Mouse (Mus musculus): ENCODE results near the gene Tmub2. TPM values are rescaled to one million over a fixed set of nuclear protein-coding genes. Genes with fewer than 3 reads are reported as not detected.
A peak's percentile ranks its signal among the peaks of the same experiment; 100 is the strongest.

Gene Tmub2
- polyA plus RNA-seq, 1 experiment, result 48.3 TPM

- TF ChIP-seq GATA1 (IDR thresholded peaks at IDR 0.05; ENCODE audit: borderline replicate concordance, low read length), result no peak
- no peak for TF ChIP-seq FLI1 (IDR thresholded peaks at IDR 0.05; ENCODE audit: low read length)
- no peaks in the 10 kb centered on the region for H3K9me3 ChIP-seq
- peaks cover 37% of the 10 kb centered on the region for H3K4me1 ChIP-seq
- peak overlapping the region; percentile 92 for H3K4me3 ChIP-seq (replicated peaks)
- peaks cover 18% of the 10 kb centered on the region for H3K27me3 ChIP-seq (replicated peaks)
- H3K36me3 ChIP-seq (replicated peaks; ENCODE audit: low read length), result peaks cover 23% of the 10 kb centered on the region
These were observed 34.1 kb downstream of the Tmub2 start for GRCm38 (mm10) chr11:102318576-102319409.

DNA sequence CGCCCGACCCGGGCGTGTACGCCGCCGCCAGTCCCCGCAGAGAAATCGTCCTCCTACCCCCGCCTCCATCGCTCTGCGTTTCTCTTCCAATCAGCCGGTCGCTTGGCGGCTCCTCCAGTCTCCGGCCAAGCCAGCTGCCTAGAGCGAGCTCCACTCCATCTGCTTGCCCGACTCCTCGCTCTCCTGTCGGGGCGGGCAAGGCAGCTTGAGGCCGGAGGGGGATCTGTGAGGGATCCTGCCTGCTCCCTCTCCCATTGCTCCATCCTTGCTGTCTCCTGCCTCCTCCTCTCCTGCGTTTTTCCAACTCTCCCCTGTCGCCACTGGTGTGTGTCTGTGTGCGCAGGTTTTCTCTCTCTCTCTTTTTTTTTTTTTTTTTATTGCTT lies 34.7 kb downstream of the Tmub2 start, which contains the start of gene Ubtf:
Gene Ubtf (minus strand): TSS at position 333 of the 383 bp plus-strand sequence.
- peak within 1 kb of the TSS; percentile 92 for H3K4me3 ChIP-seq (replicated peaks)
- peaks cover 32% of the 10 kb centered on the region for H3K4me1 ChIP-seq
- H3K27me3 ChIP-seq (replicated peaks), result peaks cover 21% of the 10 kb centered on the region
- no peak for TF ChIP-seq FLI1 (IDR thresholded peaks at IDR 0.05; ENCODE audit: low read length)
- TF ChIP-seq GATA1 (IDR thresholded peaks at IDR 0.05; ENCODE audit: borderline replicate concordance, low read length), result no peak
- no peaks in the 10 kb centered on the region for H3K9me3 ChIP-seq
- peaks cover 17% of the 10 kb centered on the region for H3K36me3 ChIP-seq (replicated peaks; ENCODE audit: low read length)

- Histone ChIP-seq H3K4me3 (replicated peaks) (peak overlapping the region; percentile 92), H3K27me3 (replicated peaks) (peaks cover 22% of the 10 kb centered on the region), H3K4me1 (peaks cover 26% of the 10 kb centered on the region), H3K36me3 (replicated peaks; ENCODE audit: low read length) (peaks cover 10% of the 10 kb centered on the region), H3K9me3 (no peaks in the 10 kb centered on the region)
- TF ChIP-seq FLI1 (IDR thresholded peaks at IDR 0.05; ENCODE audit: low read length) (no peak), GATA1 (IDR thresholded peaks at IDR 0.05; ENCODE audit: borderline replicate concordance, low read length) (no peak)
These were observed 35.4 kb downstream of the Tmub2 start for GRCm38 (mm10) chr11:102319941-102320685.

GRCm38 (mm10) chr11:102320686-102321005 lies 35.9 kb downstream of the Tmub2 start:
- Histone ChIP-seq H3K27me3 (replicated peaks) (peaks cover 22% of the 10 kb centered on the region), H3K9me3 (no peaks in the 10 kb centered on the region), H3K4me1 (peaks cover 21% of the 10 kb centered on the region), H3K4me3 (replicated peaks) (peak overlapping the region; percentile 92), H3K36me3 (replicated peaks; ENCODE audit: low read length) (peaks cover 4% of the 10 kb centered on the region)
- no peak for TF ChIP-seq FLI1 (IDR thresholded peaks at IDR 0.05; ENCODE audit: low read length)

DNA sequence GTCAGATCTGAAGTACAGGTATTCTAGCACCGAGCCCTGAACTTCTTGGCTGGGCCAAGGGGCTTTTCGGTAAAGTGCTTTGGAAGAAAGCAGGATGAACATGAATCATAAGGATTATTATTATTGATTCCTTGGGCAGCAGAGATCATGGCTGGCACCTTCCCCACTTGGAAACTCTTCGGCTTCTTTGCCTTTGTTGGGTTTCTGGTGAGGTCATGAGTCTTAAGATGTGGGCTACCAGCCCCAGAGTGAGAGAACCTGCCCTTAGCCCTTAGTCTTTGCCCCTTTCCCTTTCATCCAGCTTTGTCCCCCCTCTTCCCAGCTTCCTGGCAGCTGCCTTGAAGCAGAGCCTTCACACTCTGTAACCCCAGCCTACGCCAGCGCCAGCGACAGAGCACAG lies 37.2 kb downstream of the Tmub2 start:
- H3K4me3 ChIP-seq (replicated peaks), result no peak overlapping the region
- no peaks in the 10 kb centered on the region for H3K36me3 ChIP-seq (replicated peaks; ENCODE audit: low read length)
- TF ChIP-seq GATA1 (IDR thresholded peaks at IDR 0.05; ENCODE audit: borderline replicate concordance, low read length), result no peak
- no peak for TF ChIP-seq FLI1 (IDR thresholded peaks at IDR 0.05; ENCODE audit: low read length)
- H3K27me3 ChIP-seq (replicated peaks), result peaks cover 29% of the 10 kb centered on the region
- H3K4me1 ChIP-seq, result peaks cover 12% of the 10 kb centered on the region
- no peaks in the 10 kb centered on the region for H3K9me3 ChIP-seq

- Histone ChIP-seq H3K9me3 (no peaks in the 10 kb centered on the region), H3K4me3 (replicated peaks) (no peak overlapping the region), H3K27me3 (replicated peaks) (peaks cover 39% of the 10 kb centered on the region), H3K4me1 (peaks cover 12% of the 10 kb centered on the region), H3K36me3 (replicated peaks; ENCODE audit: low read length) (no peaks in the 10 kb centered on the region)
- TF ChIP-seq GATA1 (IDR thresholded peaks at IDR 0.05; ENCODE audit: borderline replicate concordance, low read length) (no peak), FLI1 (IDR thresholded peaks at IDR 0.05; ENCODE audit: low read length) (no peak)
These were observed 38.8 kb downstream of the Tmub2 start for GRCm38 (mm10) chr11:102323516-102323915.

- TF ChIP-seq FLI1 (IDR thresholded peaks at IDR 0.05; ENCODE audit: low read length) (no peak), GATA1 (IDR thresholded peaks at IDR 0.05; ENCODE audit: borderline replicate concordance, low read length) (no peak)
- no peak overlapping the region for H3K4me3 ChIP-seq (replicated peaks)
- H3K4me1 ChIP-seq, result no peaks in the 10 kb centered on the region
- peaks cover 48% of the 10 kb centered on the region for H3K27me3 ChIP-seq (replicated peaks)
- no peaks in the 10 kb centered on the region for H3K36me3 ChIP-seq (replicated peaks; ENCODE audit: low read length)
- H3K9me3 ChIP-seq, result no peaks in the 10 kb centered on the region
These were observed 42.5 kb downstream of the Tmub2 start for GRCm38 (mm10) chr11:102327250-102327649.

GRCm38 (mm10) chr11:102327839-102328238 lies 43.1 kb downstream of the Tmub2 start:
- Histone ChIP-seq H3K4me3 (replicated peaks) (no peak overlapping the region), H3K36me3 (replicated peaks; ENCODE audit: low read length) (no peaks in the 10 kb centered on the region), H3K9me3 (peaks cover under 1% of the 10 kb centered on the region), H3K27me3 (replicated peaks) (peaks cover 46% of the 10 kb centered on the region), H3K4me1 (no peaks in the 10 kb centered on the region)
- TF ChIP-seq FLI1 (IDR thresholded peaks at IDR 0.05; ENCODE audit: low read length) (no peak), GATA1 (IDR thresholded peaks at IDR 0.05; ENCODE audit: borderline replicate concordance, low read length) (no peak)

DNA sequence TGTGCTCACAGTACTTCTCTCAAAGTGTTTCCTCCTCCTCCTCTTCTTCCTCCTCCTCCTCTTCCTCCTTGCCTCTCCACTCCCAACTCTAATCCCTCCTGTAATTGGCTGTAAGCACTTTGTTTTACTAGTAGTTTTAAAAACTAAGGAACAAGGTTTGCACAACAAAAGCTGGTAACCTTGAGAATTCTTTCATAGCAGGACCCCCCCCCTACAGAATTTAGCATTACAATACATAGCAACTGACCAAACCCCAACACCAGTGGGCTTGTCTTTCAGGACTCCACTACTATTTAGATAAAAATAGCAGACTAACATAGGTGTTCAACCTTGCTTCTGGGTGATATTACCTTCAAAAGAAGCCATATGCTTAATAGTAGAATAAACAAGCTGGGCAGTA lies 44.8 kb downstream of the Tmub2 start:
- Histone ChIP-seq H3K36me3 (replicated peaks; ENCODE audit: low read length) (no peaks in the 10 kb centered on the region), H3K9me3 (peaks cover 6% of the 10 kb centered on the region), H3K4me3 (replicated peaks) (no peak overlapping the region), H3K27me3 (replicated peaks) (peaks cover 34% of the 10 kb centered on the region), H3K4me1 (no peaks in the 10 kb centered on the region)
- TF ChIP-seq FLI1 (IDR thresholded peaks at IDR 0.05; ENCODE audit: low read length) (no peak), GATA1 (IDR thresholded peaks at IDR 0.05; ENCODE audit: borderline replicate concordance, low read length) (no peak)

GRCm38 (mm10) chr11:102330039-102330438 lies 45.3 kb downstream of the Tmub2 start:
- Histone ChIP-seq H3K4me1 (0 out of 2 replicates have a peak, but pooled peaks cover 2% of the 10 kb centered on the region), H3K27me3 (replicated peaks) (peaks cover 36% of the 10 kb centered on the region), H3K9me3 (peaks cover 6% of the 10 kb centered on the region), H3K4me3 (replicated peaks) (no peak overlapping the region), H3K36me3 (replicated peaks; ENCODE audit: low read length) (no peaks in the 10 kb centered on the region)
- no peak for TF ChIP-seq GATA1 (IDR thresholded peaks at IDR 0.05; ENCODE audit: borderline replicate concordance, low read length)
- TF ChIP-seq FLI1 (IDR thresholded peaks at IDR 0.05; ENCODE audit: low read length), result no peak
